Mouse (Mus musculus) heart, embryonic 10.5 days (tissue): ENCODE data around the gene Olfr1457. TPM values are rescaled to one million over a fixed set of nuclear protein-coding genes. Genes with fewer than 3 reads are reported as not detected.

Experiments used
- DNase-seq: peaks from one replicate; pipeline ENCODE4 v3.0.0-alpha.2; 2017; ENCODE audit warnings: low spot score
- H3K27ac ChIP-seq: fragments of 300-500 bp; sonication (generic); 2 replicates; pipeline ENCODE4 v1.5.1; 2016; ENCODE audit warnings: mild to moderate bottlenecking
- H3K27me3 ChIP-seq: fragments of 300-500 bp; sonication (generic); 2 replicates; pipeline ENCODE4 v1.6.1; 2016; ENCODE audit warnings: mild to moderate bottlenecking; ENCODE audit not compliant: poor library complexity, insufficient read depth, severe bottlenecking
- H3K36me3 ChIP-seq: fragments of 300-500 bp; sonication (generic); 2 replicates; pipeline ENCODE4 v1.6.1; 2016; ENCODE audit warnings: mild to moderate bottlenecking, moderate library complexity
- H3K4me1 ChIP-seq: fragments of 300-500 bp; sonication (generic); 2 replicates; pipeline ENCODE4 v1.6.1; 2016; ENCODE audit warnings: mild to moderate bottlenecking
- H3K4me3 ChIP-seq: fragments of 300-500 bp; sonication (generic); 2 replicates; pipeline ENCODE4 v1.5.1; 2016; ENCODE audit warnings: mild to moderate bottlenecking, moderate library complexity
- H3K9me3 ChIP-seq: fragments of 300-500 bp; sonication (generic); 2 replicates; pipeline ENCODE4 v1.6.1; 2016; ENCODE audit warnings: mild to moderate bottlenecking, moderate library complexity
- WGBS: fragments of 180-500 bp; shearing (Covaris S2); methylation state at CpG from one replicate; pipeline ENCODE4 v1.1.7; 2016; 5-methylcytosine and 5-hydroxymethylcytosine counted together
- polyA plus RNA-seq: library from polyadenylated mRNA; unstranded; fragments of >200 nt; fragmentation: Nextera tagmentation; extraction: Ambion mirVana; gene quantifications from 2 replicates; pipeline ENCODE4 v1.2.1, GENCODE M21; 2016

Olfr1457 gene
- not detected in 2 replicates for polyA plus RNA-seq

DNA sequence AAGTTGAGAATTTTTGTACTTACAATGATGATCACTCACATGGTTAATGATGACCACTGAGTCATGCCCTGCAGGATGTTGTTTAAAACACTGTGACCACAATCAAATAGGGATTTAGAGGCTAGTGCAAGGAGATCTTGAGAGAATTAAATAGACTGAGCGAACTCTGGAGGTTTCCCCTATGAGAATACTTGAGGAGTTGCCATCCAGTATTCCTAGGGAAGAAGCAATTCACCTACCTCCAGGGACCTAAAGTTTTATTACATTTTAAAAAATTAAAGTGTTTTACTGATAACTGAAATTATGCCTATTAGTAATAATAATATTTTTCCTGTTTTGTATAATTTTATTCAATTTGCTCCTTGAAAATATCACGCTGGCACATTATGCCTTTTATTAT lies at the start of gene Olfr1457:
Gene Olfr1457, minus strand, starts transcription at position 101 of the 400 bp plus-strand sequence.
- Histone ChIP-seq H3K9me3 (peaks cover 2% of the 10 kb centered on the region; the same call in 1 of the 2 replicates), H3K27me3 (no peaks in the 10 kb centered on the region), H3K4me1 (no peaks in the 10 kb centered on the region), H3K36me3 (no peaks in the 10 kb centered on the region), H3K4me3 (no peak within 1 kb of the TSS), H3K27ac (no peak within 1 kb of the TSS)
- WGBS = 66% methylated on average over 2 of the region's 2 CpGs
- no peak for DNase-seq

DNA sequence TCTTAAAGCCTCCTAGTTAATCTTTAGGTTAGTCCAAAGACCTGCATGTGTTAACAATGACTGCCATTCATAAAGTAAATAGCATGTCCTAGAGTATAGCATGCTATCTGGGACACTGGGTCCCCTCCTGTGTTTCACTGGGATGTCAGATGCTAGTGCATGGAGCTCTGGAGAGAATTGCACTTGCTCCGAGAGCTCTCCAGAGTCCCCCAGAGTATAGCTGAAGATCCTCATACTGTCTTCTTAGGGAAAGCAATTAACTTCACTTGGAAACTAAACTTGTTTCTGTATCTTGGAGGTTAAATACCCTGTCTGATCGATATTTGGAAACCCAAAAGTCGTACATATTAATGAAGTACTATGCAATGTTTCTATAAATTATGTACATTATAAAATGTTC lies 9.0 kb upstream of the Olfr1457 start, which contains the start of gene Olfr1458:
Gene Olfr1458, minus strand, starts transcription at position 101 of the 400 bp plus-strand sequence.
- no peaks in the 10 kb centered on the region for H3K36me3 ChIP-seq
- H3K4me1 ChIP-seq = no peaks in the 10 kb centered on the region
- 0 out of 2 replicates have a peak, but pooled peaks cover 3% of the 10 kb centered on the region for H3K9me3 ChIP-seq
- WGBS = 66% methylated on average over 3 of the region's 3 CpGs
- DNase-seq = no peak
- no peak within 1 kb of the TSS for H3K4me3 ChIP-seq
- H3K27me3 ChIP-seq = no peaks in the 10 kb centered on the region
- no peak within 1 kb of the TSS for H3K27ac ChIP-seq

DNA sequence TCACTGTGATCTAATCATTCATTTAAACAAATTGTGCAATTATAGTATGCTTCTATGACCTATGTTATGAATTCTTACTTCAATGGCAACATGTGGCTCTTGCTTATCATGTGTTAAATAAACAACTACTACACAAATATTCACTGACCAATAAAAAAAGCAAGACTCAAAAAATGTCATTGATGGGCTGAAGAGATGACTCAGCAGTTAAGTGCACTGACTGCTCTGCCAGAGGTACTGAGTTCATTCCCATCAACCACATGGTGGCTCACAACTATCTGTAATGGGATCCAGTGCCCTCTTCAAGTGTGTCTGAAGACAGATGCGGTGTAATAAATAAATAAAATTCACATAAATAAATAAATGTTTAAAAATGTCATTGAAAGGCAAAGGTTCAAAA lies 3.8 kb downstream of the Olfr1457 start:
- Histone ChIP-seq H3K4me1 (no peaks in the 10 kb centered on the region), H3K9me3 (peaks cover 5% of the 10 kb centered on the region), H3K27me3 (no peaks in the 10 kb centered on the region), H3K4me3 (no peak overlapping the region), H3K27ac (no peak overlapping the region), H3K36me3 (no peaks in the 10 kb centered on the region)
- DNase-seq = no peak
- WGBS = 84% methylated on average over 1 of the region's 1 CpGs

DNA sequence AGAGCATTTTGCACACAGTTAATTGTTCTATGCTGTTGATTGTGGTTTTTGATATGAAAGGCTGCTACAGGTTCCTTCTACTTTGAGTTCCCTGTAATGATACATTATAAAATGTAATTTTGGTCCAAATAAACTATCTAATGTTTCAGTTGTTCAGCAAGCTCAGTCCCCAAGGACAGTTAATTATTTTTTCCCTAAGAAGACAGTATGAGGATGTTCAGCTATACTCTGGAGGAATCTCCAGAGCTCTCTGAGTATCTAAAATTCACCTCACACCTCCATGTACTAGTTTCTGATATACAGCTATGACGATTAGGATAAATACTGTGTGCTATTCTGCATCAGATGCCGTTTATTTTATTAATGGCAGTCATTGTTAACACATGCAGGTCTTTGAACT lies 37.4 kb downstream of the Olfr1457 start, which contains the start of gene Olfr1454:
Gene Olfr1454, plus strand, starts transcription at position 301 of the 400 bp plus-strand sequence.
- no peak for DNase-seq
- H3K9me3 ChIP-seq = no peaks in the 10 kb centered on the region; the same call in 1 of the 2 replicates
- no peaks in the 10 kb centered on the region for H3K36me3 ChIP-seq
- H3K4me3 ChIP-seq = no peak within 1 kb of the TSS
- H3K27ac ChIP-seq = no peak within 1 kb of the TSS
- no peaks in the 10 kb centered on the region for H3K4me1 ChIP-seq
- WGBS = 61% methylated on average over 2 of the region's 2 CpGs
- H3K27me3 ChIP-seq = no peaks in the 10 kb centered on the region

Other genes starting within 250 kb of the Olfr1457 start
- gene Olfr1444, start 240.6 kb downstream of the Olfr1457 start, polyA plus RNA-seq = not detected in 2 replicates
- not detected in 2 replicates for gene Olfr1445, start 214.0 kb downstream of the Olfr1457 start, polyA plus RNA-seq
- not detected in 2 replicates for gene Olfr1446, start 204.4 kb downstream of the Olfr1457 start, polyA plus RNA-seq
- not detected in 2 replicates for gene Olfr1447, start 194.1 kb downstream of the Olfr1457 start, polyA plus RNA-seq
- gene Olfr1448, start 173.5 kb downstream of the Olfr1457 start, polyA plus RNA-seq = not detected in 2 replicates
- gene Olfr1449, start 167.1 kb downstream of the Olfr1457 start, polyA plus RNA-seq = not detected in 2 replicates
- gene Olfr1450, start 147.6 kb downstream of the Olfr1457 start, polyA plus RNA-seq = not detected in 2 replicates
- not detected in 2 replicates for gene Olfr1451, start 102.9 kb downstream of the Olfr1457 start, polyA plus RNA-seq
- gene Olfr1453, start 69.6 kb downstream of the Olfr1457 start, polyA plus RNA-seq = not detected in 2 replicates
- gene Olfr1454, start 37.3 kb downstream of the Olfr1457 start, polyA plus RNA-seq = not detected in 2 replicates
- not detected in 2 replicates for gene Olfr1458, start 8.9 kb upstream of the Olfr1457 start, polyA plus RNA-seq
- not detected in 2 replicates for gene Olfr1459, start 51.7 kb upstream of the Olfr1457 start, polyA plus RNA-seq
- gene Olfr1461, start 65.1 kb upstream of the Olfr1457 start, polyA plus RNA-seq = not detected in 2 replicates
- gene Olfr1462, start 87.8 kb upstream of the Olfr1457 start, polyA plus RNA-seq = not detected in 2 replicates
- not detected in 2 replicates for gene Olfr1463, start 133.4 kb upstream of the Olfr1457 start, polyA plus RNA-seq
- not detected in 2 replicates for gene Olfr1465, start 217.7 kb upstream of the Olfr1457 start, polyA plus RNA-seq
- not detected in 2 replicates for gene Olfr1466, start 241.0 kb upstream of the Olfr1457 start, polyA plus RNA-seq